Mouse (Mus musculus): ENCODE data around the gene Olfr55. TPM values are rescaled to one million over a fixed set of nuclear protein-coding genes. Genes with fewer than 3 reads are reported as not detected.

Gene Olfr55
- polyA plus RNA-seq (2012; rRNA removed; ENCODE audit: low replicate concordance) = not detected in 2 replicates

DNA sequence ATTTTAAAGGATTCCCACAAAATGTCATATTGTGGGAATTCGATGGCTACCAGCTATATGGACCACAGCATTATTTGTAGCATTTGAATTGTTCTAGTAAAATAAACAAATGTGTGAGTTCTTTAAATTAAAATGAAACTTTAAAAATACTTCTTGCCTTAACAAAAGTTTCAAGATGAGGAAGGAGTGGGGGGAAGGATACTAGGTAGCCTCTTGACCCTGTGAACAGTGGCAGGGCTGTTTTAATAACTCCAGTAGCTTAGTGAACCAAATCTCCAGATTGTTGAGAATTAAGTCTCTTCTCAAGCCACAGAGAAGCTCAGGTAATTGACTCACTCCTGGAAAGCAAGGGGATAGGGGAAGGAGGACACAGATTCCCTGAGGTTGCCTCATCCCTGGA is at the start of gene Olfr55:
TSS of gene Olfr55 (plus strand) at position 301 of the 400 bp plus-strand sequence.

GRCm38 (mm10) chr17:33139261-33139820 is 28.9 kb upstream of the Olfr55 start, which contains the start of gene Morc2b:
TSS of gene Morc2b (minus strand) at chr17:33139683.

GRCm38 (mm10) chr17:33191002-33191401 is 22.8 kb downstream of the Olfr55 start, which contains the start of gene Olfr239:
TSS of gene Olfr239 (plus strand) at chr17:33191302.

GRCm38 (mm10) chr17:33221590-33221989 is 53.3 kb downstream of the Olfr55 start, which contains the start of gene Olfr1564:
TSS of gene Olfr1564 (minus strand) at chr17:33221690.

Other genes with a start within 250 kb of the Olfr55 start
- 62.2 and 69.2 TPM in 2 replicates for gene Cyp4f13, start 221.0 kb upstream of the Olfr55 start, polyA plus RNA-seq (2012; rRNA removed; ENCODE audit: low replicate concordance)
- 1.1 and 1.4 TPM in 2 replicates for gene Zfp472, start 202.6 kb upstream of the Olfr55 start, polyA plus RNA-seq (2012; rRNA removed; ENCODE audit: low replicate concordance)
- 4.5 and 5.3 TPM in 2 replicates for gene Zfp952, start 175.3 kb upstream of the Olfr55 start, polyA plus RNA-seq (2012; rRNA removed; ENCODE audit: low replicate concordance)
- gene Zfp763, start 135.0 kb upstream of the Olfr55 start, polyA plus RNA-seq (2012; rRNA removed; ENCODE audit: low replicate concordance) = 1.3 and 1.8 TPM in 2 replicates
- not detected in 2 replicates for gene 4921501E09Rik, start 100.4 kb upstream of the Olfr55 start, polyA plus RNA-seq (2012; rRNA removed; ENCODE audit: low replicate concordance)
- gene Zfp563, start 79.1 kb upstream of the Olfr55 start, polyA plus RNA-seq (2012; rRNA removed; ENCODE audit: low replicate concordance) = 1.2 and 2.5 TPM in 2 replicates
- gene Morc2b, start 28.8 kb upstream of the Olfr55 start, polyA plus RNA-seq (2012; rRNA removed; ENCODE audit: low replicate concordance) = not detected in 2 replicates
- not detected in 2 replicates for gene Olfr239, start 22.9 kb downstream of the Olfr55 start, polyA plus RNA-seq (2012; rRNA removed; ENCODE audit: low replicate concordance)
- gene Olfr1564, start 53.2 kb downstream of the Olfr55 start, polyA plus RNA-seq (2012; rRNA removed; ENCODE audit: low replicate concordance) = 0.26 TPM in 1 of 2 replicates, not detected in the other
- 1.1 and 1.9 TPM in 2 replicates for gene Zfp955a, start 86.7 kb downstream of the Olfr55 start, polyA plus RNA-seq (2012; rRNA removed; ENCODE audit: low replicate concordance)
- gene Olfr63, start 96.2 kb downstream of the Olfr55 start, polyA plus RNA-seq (2012; rRNA removed; ENCODE audit: low replicate concordance) = not detected in 2 replicates
- 1.8 and 2.9 TPM in 2 replicates for gene Zfp955b, start 121.1 kb downstream of the Olfr55 start, polyA plus RNA-seq (2012; rRNA removed; ENCODE audit: low replicate concordance)
- 1.1 and 2.9 TPM in 2 replicates for gene Zfp81, start 190.4 kb downstream of the Olfr55 start, polyA plus RNA-seq (2012; rRNA removed; ENCODE audit: low replicate concordance)
- gene Zfp101, start 226.2 kb downstream of the Olfr55 start, polyA plus RNA-seq (2012; rRNA removed; ENCODE audit: low replicate concordance) = 1.8 and 2.9 TPM in 2 replicates